Comparison of ENCODE assay signal across 10 mouse cellular contexts in genomic region chr2:165899923-165900322, GRCm38 (mm10). TPM values are rescaled to one million over a fixed set of nuclear protein-coding genes. Genes with fewer than 3 reads are reported as not detected.
DNase-seq lines count a peak whose midpoint lies in the region; ATAC-seq and TF ChIP-seq lines count a peak whose summit lies in the region.
"Had no signal": no experiment of that assay in that cellular context is flagged by ENCODE, and none has a peak within 500 bp of the region (broad histone marks: within the 10 kb centered on the region; RNA-seq: fewer than 3 reads in every experiment).

No protein-coding gene starts in this region.

- intact Hi-C loops in heart, postnatal 14 days (cut with DNase I) = loop anchor here (2.0 to 10.0 kb wide), 2 partner anchors 73 to 375 kb away; no protein-coding TSS in a partner anchor

- peaks cover 32% of the 10 kb centered on the region for H3K4me1 ChIP-seq in heart, embryonic 15.5 days (replicated peaks)
- H3K4me1 ChIP-seq in ES-E14 (ENCODE audit: control insufficient read depth in 2 of 2, insufficient read depth in 2 of 2, low read length in 2 of 2, poor library complexity in 1 of 2) = peaks cover 2 to 24% of the 10 kb centered on the region in 2 experiments; a peak in 2 of 4 replicates
- H3K4me1 ChIP-seq in liver, embryonic 12.5 days = peaks cover 65% of the 10 kb centered on the region

- no peaks in the 10 kb centered on the region for H3K36me3 ChIP-seq in heart, embryonic 15.5 days
- H3K36me3 ChIP-seq in ES-E14 (ENCODE audit: control insufficient read depth, insufficient read depth, low read length, poor library complexity, severe bottlenecking) = no peaks in the 10 kb centered on the region
- no peaks in the 10 kb centered on the region for H3K36me3 ChIP-seq in liver, embryonic 12.5 days

- no peak overlapping the region for H3K9ac ChIP-seq in heart, embryonic 15.5 days
- H3K9ac ChIP-seq in ES-E14 (ENCODE audit: insufficient read depth, low read depth, low read length, poor library complexity, severe bottlenecking) = peak overlapping the region; percentile 56; the same call in 1 of the 2 replicates
- H3K9ac ChIP-seq in liver, embryonic 12.5 days = peak overlapping the region; percentile 35; the same call in 1 of the 2 replicates

- in situ Hi-C loops in ES-E14 (cut with MboI; ENCODE audit: low sequenced_read_pairs in 2 of 2, unreplicated experiment in 2 of 2) = loop anchor here (5.0 to 25.0 kb wide), 3 partner anchors 68 to 112 kb away; no protein-coding TSS in a partner anchor

- H3K27me3 ChIP-seq in heart, embryonic 15.5 days = no peaks in the 10 kb centered on the region
- no peaks in the 10 kb centered on the region for H3K27me3 ChIP-seq in liver, embryonic 12.5 days (replicated peaks)

- H3K9me3 ChIP-seq in heart, embryonic 15.5 days (replicated peaks) = no peaks in the 10 kb centered on the region
- no peaks in the 10 kb centered on the region for H3K9me3 ChIP-seq in ES-E14 (ENCODE audit: control insufficient read depth, insufficient read depth, low read depth, low read length)
- H3K9me3 ChIP-seq in liver, embryonic 12.5 days (replicated peaks) = no peaks in the 10 kb centered on the region

- peak overlapping the region; percentile 31 for H3K4me2 ChIP-seq in heart, embryonic 15.5 days
- peak overlapping the region; percentile 67 for H3K4me2 ChIP-seq in liver, embryonic 12.5 days

- peak overlapping the region; percentile 69 for H3K27ac ChIP-seq in heart, embryonic 15.5 days
- peak overlapping the region; percentile 92 for H3K27ac ChIP-seq in ES-E14 (ENCODE audit: insufficient read depth, low read depth, low read length, poor library complexity, severe bottlenecking)
- peak overlapping the region; percentile 78 for H3K27ac ChIP-seq in liver, embryonic 12.5 days

- WGBS in heart, embryonic 15.5 days = 14% methylated on average over 3 of the region's 3 CpGs
- 18% methylated on average over 3 of the region's 3 CpGs for WGBS in liver, embryonic 12.5 days (ENCODE audit: insufficient replicate concordance)

- H3K4me3 ChIP-seq in heart, embryonic 15.5 days = no peak overlapping the region
- H3K4me3 ChIP-seq in ES-E14 (ENCODE audit: insufficient read depth in 1 of 2, low read depth in 1 of 2, low read length in 2 of 2, poor library complexity in 1 of 2, severe bottlenecking in 1 of 2) = peak overlapping the region; percentile 41 to 55
- no peak overlapping the region for H3K4me3 ChIP-seq in liver, embryonic 12.5 days

- ATAC-seq in heart, embryonic 15.5 days (replicated peaks; ENCODE audit: insufficient number of reproducible peaks, insufficient read depth, low FRiP score, low read depth) = no peak; the same call in 1 of the 2 replicates
- ATAC-seq in erythroid progenitor cell, adult 5-6 weeks (replicated peaks; ENCODE audit: low FRiP score, poor library complexity, severe bottlenecking) = 0 out of 2 replicates have a peak, but pooled peaks have one; percentile 58
- peak; percentile 62; the same call in 1 of the 2 replicates for ATAC-seq in liver, embryonic 12.5 days

- DNase-seq in heart, postnatal 14 days = no peak
- no peak for DNase-seq in ES-E14 (ENCODE audit: low read depth, low spot score)
- DNase-seq in Muller cell, postnatal 12 days (ENCODE audit: inconsistent ontology term) = no peak
- DNase-seq in gastrocnemius, adult 18-20 months (ENCODE audit: low spot score) = no peak
- no peak for DNase-seq in layer of hippocampus, postnatal 10 days (ENCODE audit: low spot score in 2 of 2)
- DNase-seq: cerebellum, adult 8-10 months; kidney, adult 11 months had no signal

TF ChIP-seq in ES-E14, 5 proteins besides CTCF, POLR2A, EP300 and RAD21:
- TF ChIP-seq ZC3H11A (IDR thresholded peaks at IDR 0.05; ENCODE audit: borderline replicate concordance, low read depth, low read length) (no peak), HCFC1 (IDR thresholded peaks at IDR 0.05; ENCODE audit: borderline replicate concordance, insufficient read depth, low read length) (no peak), ZNF384 (IDR thresholded peaks at IDR 0.05; ENCODE audit: low read depth, low read length) (no peak), MAFK (IDR thresholded peaks at IDR 0.05; ENCODE audit: insufficient read depth, low read depth, low read length) (no peak), CHD2 (IDR thresholded peaks at IDR 0.05; ENCODE audit: low read depth, low read length) (no peak)

RNA-seq across cellular contexts. Expression of gene Zmynd8, which starts 1.1 kb away (rescaled TPM):
- polyA plus RNA-seq in heart, embryonic 15.5 days (2015; fragmentation: Nextera tagmentation; extraction: Ambion mirVana) = 39.1 and 40.7 TPM in 2 replicates
- total RNA-seq in heart, postnatal 14 days (2021) = 10 to 100 TPM; 52.0 to 52.5 TPM
- 49.7 and 60.5 TPM in 2 replicates for total RNA-seq in ES-E14 (2012; rRNA removed)
- total RNA-seq in erythroid progenitor cell, adult 5-6 weeks (2015; ENCODE audit: low replicate concordance) = 55.3 and 129 TPM in 2 replicates
- 59.5 and 85.9 TPM in 2 replicates for total RNA-seq in erythroid progenitor cell, adult 5-6 weeks (2017; ENCODE audit: low replicate concordance)
- polyA plus RNA-seq in liver, embryonic 12.5 days (2016; fragmentation: Nextera tagmentation; extraction: Ambion mirVana) = 35.7 and 38.5 TPM in 2 replicates
- total RNA-seq in gastrocnemius, adult 18-20 months (2021) = 10 to 100 TPM; 16.4 to 17.2 TPM
- 100 to 1,000 TPM; 112 to 116 TPM for total RNA-seq in layer of hippocampus, postnatal 10 days (2021)

Comparison
In these comparisons a context has a peak if more than half of its experiments do, and no peak if none do; other contexts are left out.
1. H3K4me3 ChIP-seq: peak in ES-E14 (2 of 2); none in heart, embryonic 15.5 days (single experiment) and liver, embryonic 12.5 days (single experiment).
2. Peak in every context shown above with its lines, with median percentiles within 50 percentile points of each other: H3K27ac ChIP-seq.